Mouse (Mus musculus) left cerebral cortex, adult 11 months (tissue): Measurements from ENCODE around the gene Gm37240.
A peak's percentile ranks its signal among the peaks of the same experiment; 100 is the strongest.
"Not testable (repeated sequence)": the region's sequence is repeated elsewhere in the genome, so short reads cannot be mapped to it uniquely, and the experiment has no call there.

Experiments used
- DNase-seq: peaks from one replicate; pipeline ENCODE4 v3.0.0; 2022; ENCODE audit warnings: low spot score

Gm37240 gene

GRCm38 (mm10) chr3:85887239-85887827, at the start of gene Gm37240, which contains the start of gene Glt28d2:
Gene Gm37240 (minus strand): TSS chr3:85887518.
Gene Glt28d2 (minus strand): TSS chr3:85887516.
- DNase-seq: peak; percentile 12

- no peak for DNase-seq
Observed at GRCm38 (mm10) chr3:85933586-85933985, 46.3 kb upstream of the Gm37240 start.

- no peak for DNase-seq
Observed at GRCm38 (mm10) chr3:85931859-85932258, 44.5 kb upstream of the Gm37240 start.

GRCm38 (mm10) chr3:85930671-85931255, 43.4 kb upstream of the Gm37240 start:
- no peak for DNase-seq

- DNase-seq: no peak
Observed at GRCm38 (mm10) chr3:85929711-85930110, 42.4 kb upstream of the Gm37240 start.

GRCm38 (mm10) chr3:85928140-85928611, 40.9 kb upstream of the Gm37240 start:
- peak; percentile 55 for DNase-seq

GRCm38 (mm10) chr3:85927296-85927695, 40.0 kb upstream of the Gm37240 start:
- no peak for DNase-seq

GRCm38 (mm10) chr3:85923954-85924945, 36.9 kb upstream of the Gm37240 start:
- DNase-seq: peak; percentile 65

GRCm38 (mm10) chr3:85923343-85923742, 36.0 kb upstream of the Gm37240 start:
- DNase-seq: no peak

- no peak for DNase-seq
Observed at GRCm38 (mm10) chr3:85922331-85922730, 35.0 kb upstream of the Gm37240 start.

- not testable (repeated sequence) for DNase-seq
Observed at GRCm38 (mm10) chr3:85920671-85921070, 33.4 kb upstream of the Gm37240 start.

GRCm38 (mm10) chr3:85917600-85917999, 30.3 kb upstream of the Gm37240 start:
- DNase-seq: no peak

- DNase-seq: no peak
Observed at GRCm38 (mm10) chr3:85914806-85915205, 27.5 kb upstream of the Gm37240 start.

- no peak for DNase-seq
Observed at GRCm38 (mm10) chr3:85907136-85907535, 19.8 kb upstream of the Gm37240 start.

GRCm38 (mm10) chr3:85904371-85904770, 17.1 kb upstream of the Gm37240 start:
- DNase-seq: no peak

- DNase-seq: no peak
Observed at GRCm38 (mm10) chr3:85895020-85895419, 7.7 kb upstream of the Gm37240 start.

- DNase-seq: no peak
Observed at GRCm38 (mm10) chr3:85891571-85891970, 4.3 kb upstream of the Gm37240 start.

GRCm38 (mm10) chr3:85888221-85888671, 928 bp upstream of the Gm37240 start:
- no peak for DNase-seq

GRCm38 (mm10) chr3:85886636-85887238, 581 bp downstream of the Gm37240 start:
- no peak for DNase-seq

GRCm38 (mm10) chr3:85885906-85886305, 1.4 kb downstream of the Gm37240 start:
- DNase-seq: no peak

- no peak for DNase-seq
Observed at GRCm38 (mm10) chr3:85880687-85881086, 6.6 kb downstream of the Gm37240 start.

GRCm38 (mm10) chr3:85880068-85880467, 7.2 kb downstream of the Gm37240 start:
- no peak for DNase-seq
